Mouse (Mus musculus) thymus, postnatal 14 days (tissue): ENCODE measurements around the gene Gimap8.

Experiments used
- DNase-seq: peaks from one replicate; pipeline ENCODE4 v3.0.0; 2021

The Gimap8 gene

DNA sequence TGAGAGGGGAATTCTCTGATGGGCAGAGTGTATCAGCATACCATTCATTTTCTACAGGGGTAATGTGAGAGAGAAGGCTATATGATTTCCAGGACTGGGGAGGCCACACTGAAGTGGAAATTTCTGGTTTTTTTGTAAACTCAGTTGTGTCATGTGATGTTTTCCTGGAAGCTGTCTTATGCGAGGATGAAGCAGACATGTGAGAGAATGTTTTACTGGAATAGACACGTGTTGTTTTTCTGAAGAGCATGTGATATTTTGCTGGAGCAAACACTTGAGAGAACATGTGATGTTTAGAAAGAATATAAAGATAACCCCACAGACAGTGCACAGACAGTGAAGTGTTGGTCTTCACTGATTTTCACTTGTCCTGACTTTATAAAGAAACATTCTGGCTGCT is 8.5 kb upstream of the Gimap8 start:
- no peak for DNase-seq

DNA sequence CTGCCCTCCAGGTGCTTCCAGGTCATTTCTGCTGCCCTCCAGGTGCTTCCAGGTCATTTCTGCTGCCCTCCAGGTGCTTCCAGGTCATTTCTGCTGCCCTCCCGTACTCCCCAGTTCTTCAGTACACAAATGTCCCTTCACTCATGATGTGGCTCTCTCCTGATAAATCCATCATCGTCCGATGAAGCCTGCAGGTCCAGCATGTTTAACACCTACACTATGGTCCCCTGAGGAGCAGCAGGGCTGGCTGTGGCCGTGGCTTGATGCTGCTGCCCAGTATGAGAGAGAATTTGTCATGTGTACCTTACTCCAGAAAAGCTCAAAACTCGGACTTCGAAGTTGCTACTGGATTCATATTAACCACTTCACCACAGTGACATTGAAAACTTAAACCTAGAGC is 5.6 kb upstream of the Gimap8 start:
- no peak for DNase-seq

DNA sequence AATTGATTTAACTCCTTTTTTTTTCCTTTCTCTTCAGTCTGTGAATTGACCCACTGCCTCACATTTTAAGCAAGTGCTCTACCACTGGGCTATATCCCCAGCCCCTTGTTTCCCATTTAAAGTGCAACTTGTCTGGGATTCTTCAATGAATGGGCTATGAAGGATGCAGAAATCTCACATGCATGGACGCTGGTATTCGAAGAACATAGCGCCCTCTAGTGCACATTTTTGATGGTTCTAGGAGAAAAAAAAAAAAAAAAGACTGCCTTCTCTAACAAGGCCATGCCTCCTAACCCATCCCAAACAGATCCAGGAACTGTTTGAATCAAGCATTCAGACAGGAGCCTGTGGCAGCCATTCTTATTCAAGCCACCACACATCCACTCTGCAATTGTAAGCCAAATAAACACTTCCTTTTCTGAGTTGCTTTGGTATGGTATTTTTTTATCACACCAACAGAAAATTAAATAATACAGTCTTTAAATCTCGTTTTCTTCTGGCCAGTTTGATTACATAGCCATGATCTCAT is 4.2 kb upstream of the Gimap8 start:
- DNase-seq: peak; percentile 41

DNA sequence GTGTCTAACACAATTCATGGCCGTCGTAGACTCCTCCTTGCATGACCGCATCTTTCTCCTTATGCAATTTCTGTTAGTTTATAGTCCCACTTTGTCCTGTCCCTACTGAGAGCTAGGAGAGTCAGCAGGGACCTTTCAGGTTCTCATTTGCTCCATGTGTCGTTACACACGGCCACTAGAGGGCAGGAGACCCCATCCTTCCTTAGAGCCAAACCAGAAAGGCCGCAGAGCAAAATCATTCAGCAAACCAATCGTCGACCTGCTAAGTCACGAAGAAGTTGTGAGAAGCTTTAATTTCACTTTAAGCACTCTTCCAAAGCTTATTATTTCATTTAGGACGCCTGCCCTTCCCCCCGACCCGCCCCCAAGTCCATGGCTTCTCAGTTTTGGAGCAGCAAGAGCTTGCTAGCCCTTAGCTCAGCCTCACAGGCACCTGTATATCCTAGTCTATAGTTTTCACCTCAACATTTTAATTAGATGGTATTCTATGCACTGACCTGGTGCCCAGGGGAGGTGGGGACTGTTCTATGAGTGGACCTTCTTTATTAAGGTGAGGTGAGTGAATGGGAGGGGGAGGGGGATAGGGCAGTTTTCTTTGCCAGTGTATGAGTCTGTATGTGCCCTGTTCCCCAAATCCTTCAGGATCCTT is 1.2 kb upstream of the Gimap8 start:
- DNase-seq: peak; percentile 84

DNA sequence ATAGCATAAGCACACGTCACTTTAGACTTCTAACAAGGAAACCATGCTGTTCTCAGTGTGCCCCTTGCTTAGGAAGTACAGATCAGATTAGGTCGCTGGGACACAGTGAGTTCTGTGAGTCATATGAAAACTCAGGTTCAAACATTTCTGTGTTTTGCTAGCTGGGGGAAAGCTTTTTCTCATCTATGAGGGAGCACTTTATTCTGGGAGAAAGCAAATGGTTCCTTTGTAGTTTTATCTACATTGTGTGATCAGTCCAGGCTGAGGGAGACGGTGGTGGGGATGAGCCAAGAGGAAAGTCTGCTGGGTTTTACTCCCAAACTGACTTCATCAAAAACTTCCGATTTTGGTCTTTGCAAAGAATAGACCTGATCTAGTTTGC is 734 bp upstream of the Gimap8 start:
- no peak for DNase-seq

DNA sequence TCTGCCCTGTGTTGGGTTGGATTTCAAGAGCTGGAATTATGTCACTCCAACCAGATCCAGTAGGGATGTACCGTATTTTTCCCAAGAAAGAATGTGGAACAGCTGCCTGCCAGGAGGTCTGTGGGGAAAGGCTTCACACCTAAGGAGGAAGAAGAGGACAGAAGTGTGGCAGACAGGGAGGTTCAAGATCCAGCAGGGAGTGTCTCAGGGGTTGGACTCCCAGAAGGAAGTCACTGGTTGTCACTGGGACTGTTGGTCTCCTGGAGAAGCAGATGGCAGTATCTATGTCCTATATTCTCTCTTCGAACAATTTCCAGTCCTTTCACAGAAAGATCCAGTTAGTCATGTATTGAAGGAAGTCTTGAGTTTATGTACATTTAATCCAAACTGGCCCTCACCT is 577 bp downstream of the Gimap8 start:
- no peak for DNase-seq

DNA sequence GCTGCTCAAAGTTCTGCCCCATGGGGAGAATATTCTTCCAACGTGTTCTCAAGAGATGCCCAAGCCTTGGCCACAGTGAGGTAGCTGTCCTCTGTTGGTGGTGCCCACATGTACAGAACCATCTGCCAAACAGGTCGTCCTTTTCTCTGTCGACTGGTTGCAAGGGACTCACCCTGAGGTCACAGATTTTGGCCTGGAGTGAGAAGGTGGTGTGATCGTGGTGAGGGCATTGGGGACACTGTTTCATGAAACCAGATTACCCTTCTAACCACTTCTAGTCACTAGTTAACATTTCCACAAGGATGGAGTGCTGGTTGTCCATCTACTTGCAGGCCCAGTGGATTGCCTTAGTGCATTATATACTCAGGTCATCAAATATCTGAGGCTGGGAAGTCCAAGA is 1.7 kb downstream of the Gimap8 start:
- DNase-seq: no peak

DNA sequence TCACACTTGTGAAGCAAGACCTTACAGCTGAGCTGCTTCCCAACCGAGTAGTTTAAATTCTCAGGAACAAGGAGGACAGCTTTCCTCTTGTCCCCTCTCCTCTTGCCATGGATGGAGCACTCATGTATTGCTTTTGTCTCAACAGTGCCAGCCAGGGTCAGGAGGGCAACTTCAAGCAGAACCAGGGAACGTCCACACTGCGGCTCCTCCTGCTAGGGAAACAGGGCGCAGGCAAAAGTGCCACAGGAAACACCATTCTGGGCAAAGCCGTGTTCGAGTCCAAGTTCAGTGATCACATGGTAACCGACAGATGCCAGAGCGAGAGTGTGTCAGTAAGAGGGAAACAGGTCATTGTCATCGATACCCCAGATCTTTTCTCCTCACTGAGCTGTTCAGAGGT is 3.0 kb downstream of the Gimap8 start:
- no peak for DNase-seq

DNA sequence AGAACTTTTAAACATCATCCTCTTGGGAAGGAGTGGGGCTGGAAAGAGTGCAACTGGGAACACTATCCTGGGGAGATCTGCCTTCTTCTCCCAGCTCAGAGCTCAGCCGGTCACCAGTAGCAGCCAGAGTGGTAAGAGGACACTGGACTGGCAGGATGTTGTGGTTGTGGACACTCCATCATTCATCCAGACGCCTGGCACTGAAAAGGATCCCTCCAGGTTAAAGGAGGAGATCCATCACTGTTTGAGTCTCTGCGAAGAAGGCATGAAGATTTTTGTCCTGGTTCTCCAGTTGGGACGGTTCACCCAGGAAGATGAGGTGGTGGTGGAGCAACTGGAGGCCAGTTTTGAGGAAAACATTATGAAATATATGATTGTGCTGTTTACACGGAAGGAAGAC is 11.7 kb downstream of the Gimap8 start:
- DNase-seq: no peak

DNA sequence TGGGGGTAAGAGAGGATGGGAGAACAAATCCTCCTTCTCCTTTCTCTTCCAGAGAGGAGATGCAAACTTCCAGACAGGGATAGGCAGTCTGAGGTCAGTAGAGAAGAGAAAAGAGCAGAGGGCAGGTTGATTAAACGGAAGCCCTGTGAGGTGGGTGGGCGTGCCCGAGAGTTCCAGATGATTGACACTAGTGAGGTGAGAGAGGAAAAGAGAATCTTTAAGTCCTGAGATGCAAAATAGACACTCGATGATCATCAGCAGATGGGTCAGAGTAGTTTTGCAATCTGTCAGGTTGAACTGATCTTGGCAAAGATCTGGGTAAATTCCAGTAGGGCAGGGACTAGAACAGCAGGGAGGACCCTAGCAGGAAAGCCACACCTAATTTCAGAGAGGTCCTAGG is 17.7 kb downstream of the Gimap8 start:
- DNase-seq: no peak

DNA sequence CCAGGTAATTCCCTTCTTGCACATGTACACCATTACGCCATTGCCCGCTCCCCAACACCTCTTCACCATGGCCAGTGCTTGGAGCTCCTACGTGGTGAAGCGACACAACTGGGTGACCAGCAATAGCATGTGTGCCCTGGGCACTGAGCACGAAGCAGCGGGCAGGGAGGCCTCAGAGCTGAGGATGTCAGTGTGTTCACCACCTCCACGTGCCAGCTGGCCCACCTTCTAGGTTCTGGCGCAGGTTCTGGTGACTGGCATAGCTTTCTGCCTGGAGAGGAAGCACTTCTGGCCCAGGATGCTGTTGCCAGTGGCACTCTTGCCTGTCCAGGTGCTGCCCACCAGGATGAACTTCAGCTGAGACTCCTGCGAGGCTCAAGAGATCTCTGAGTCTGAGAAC is 18.4 kb downstream of the Gimap8 start:
- no peak for DNase-seq

DNA sequence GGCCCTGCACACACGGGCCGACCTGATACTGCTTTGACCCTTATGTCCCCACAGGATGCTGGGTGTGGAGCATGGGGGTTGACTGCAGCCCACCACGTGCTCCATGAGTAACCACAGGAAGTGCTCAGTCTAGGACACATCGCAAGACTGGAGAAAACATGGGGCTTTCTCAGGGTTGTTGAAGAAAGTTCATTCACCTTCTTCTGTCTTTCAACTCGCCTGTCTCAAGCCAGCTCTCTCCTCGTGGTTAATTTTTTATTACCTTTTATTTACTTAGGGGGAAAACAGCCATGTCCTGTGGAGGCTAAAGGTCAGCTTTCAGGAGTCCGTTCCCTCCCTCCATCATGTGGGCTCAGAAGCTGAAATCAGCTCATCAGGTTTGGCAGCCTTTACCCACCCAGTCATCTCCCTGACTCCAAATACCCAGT is 19.1 kb downstream of the Gimap8 start:
- no peak for DNase-seq

DNA sequence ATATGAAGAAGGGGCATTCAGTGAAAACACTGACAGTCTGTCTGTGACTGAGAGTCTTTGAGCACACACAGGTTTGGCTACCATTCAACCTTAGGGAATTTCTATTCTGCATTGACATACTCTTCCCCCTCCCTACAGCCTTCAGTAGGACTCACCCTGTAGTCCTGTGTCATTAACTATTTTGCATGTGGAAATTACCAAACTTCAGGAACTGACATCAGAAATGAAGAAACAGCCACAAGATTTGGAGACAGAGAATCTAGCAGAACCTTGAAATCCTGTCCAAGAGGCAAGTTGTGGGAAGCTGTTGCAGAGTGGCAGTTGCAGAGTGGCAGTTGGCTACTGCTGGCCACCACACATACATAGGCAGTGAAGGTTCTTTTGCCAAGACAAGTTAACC is 21.0 kb downstream of the Gimap8 start:
- no peak for DNase-seq

DNA sequence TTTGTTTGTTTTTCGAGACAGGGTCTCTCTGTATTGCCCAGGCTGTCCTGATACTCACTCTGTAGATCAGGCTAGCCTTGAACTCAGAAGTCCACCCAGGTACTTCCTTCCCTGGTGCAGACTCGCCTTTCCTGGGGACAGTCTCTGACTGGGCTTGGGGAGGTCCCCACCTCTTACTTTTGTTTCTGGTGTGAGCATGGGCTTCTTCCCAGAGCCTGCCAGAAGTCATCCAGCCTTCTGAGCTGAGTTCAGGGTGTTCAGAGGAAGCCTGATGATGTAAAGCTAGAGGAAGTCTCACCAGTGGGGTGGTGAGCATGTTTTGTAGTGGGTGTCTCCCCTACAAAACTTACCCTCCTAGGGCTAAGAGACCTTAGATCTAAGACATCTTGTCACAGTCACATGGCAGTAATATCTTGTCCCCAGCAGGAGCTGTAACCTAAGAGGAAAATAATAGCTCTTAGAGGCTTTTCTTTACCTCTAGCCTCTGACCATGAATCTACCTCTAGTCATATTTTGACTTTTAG is 22.5 kb downstream of the Gimap8 start:
- DNase-seq: no peak

DNA sequence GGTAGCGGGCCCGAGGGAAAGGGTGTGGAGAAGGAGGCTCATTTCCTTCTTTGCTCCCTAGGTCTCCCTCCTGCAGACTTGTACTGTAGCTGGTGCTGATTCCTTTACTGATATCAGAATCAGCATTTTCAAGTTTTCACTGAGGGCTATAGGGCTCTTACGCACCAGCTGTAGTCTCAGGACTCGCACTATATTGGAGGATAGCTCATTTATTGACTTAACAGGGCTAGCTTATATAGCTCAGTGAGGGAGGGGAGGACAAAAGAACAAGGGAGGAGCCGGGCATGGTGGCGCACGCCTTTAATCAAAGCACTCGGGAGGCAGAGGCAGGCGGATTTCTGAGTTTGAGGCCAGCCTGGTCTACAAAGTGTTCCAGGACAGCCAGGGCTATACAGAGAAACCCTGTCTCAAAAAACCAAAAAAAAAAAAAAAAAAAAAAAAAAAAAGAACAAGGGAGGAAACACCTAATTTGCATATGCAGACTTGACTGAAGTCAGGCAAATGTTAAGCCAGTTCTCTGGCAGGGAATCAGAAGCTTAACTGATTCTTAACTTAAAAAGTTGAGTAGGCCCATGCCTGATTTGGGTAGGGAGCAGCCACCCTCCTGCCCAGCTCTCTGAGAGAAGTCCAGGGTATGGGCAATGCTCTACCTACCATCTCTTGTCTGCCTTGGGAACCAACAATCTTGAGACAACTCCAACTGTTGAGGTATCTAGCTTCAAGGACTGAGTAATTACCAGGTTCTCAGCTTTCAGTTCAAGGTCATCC is 27.4 kb downstream of the Gimap8 start:
- DNase-seq: peak; percentile 33

DNA sequence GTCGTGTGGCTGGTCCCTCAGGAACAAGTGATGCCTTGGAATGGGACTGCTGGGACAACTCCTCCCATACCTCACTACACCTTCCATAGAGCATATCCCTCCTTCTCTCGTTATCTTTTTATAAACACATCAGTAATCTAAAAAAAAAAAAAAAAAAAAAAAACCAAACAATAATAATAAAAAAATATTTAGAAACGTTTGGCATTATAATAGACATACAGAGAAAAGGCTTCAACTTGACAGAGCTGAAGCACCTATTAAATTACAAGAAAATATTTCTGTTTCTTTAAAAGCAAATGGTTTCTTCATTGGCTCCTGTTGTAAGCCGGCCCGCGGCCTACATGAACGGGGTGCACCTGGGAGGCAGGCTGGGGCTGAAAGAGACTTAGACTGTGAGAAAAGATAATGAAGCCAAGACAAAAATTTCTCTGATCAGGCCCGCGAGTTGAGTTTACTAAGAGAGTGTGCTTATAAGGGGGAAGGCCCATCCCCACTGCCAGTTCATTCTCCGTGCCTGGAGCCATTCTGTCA is 28.4 kb downstream of the Gimap8 start:
- peak; percentile 71 for DNase-seq

DNA sequence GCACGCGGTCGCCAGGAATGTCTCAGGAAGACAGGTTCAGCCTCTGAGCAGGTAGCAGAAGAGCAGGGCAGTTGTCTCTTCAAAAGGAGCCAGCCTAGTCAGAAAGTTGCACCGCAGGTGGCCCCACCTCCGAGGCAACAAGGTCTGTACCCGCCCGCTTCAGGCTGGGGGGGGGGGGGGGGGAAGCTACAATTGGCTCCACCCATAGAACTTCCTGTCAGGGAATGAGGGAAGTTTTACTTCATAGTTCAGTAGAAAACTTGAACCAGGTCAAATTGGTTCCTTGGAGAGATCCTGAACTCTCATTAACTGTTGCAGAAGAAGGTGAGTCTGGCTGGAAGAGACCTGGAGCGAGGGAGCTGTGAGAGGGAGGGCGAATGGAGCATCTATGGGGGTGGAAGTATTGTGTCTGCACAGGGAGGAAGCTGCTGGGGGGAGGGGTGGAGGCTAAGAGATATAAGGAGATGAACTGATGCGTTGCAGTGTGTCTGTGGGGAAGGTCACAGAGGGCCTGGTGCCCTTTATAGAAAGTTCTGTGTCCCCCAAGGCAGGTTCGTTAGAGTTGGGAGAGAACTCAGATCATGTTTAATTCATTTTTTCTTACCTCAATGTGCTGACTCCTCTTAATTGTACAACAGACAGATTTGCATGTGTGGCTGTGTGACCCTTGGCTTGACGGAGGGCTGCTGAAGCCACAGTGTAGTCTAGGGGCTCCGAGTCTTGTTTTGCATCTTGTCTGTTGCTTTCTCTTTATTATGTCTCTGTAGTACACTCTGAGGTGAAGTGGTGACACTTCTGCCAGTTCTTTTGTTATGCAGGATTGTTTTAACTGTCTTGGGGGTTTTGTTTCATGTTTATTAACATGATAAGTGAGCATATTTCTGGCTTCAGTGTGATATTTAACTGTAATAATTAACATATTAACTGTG is 29.2 kb downstream of the Gimap8 start, which contains the start of gene Gimap9:
TSS of gene Gimap9 (plus strand) at position 199 of the 929 bp plus-strand sequence.
- peak; percentile 92 for DNase-seq

DNA sequence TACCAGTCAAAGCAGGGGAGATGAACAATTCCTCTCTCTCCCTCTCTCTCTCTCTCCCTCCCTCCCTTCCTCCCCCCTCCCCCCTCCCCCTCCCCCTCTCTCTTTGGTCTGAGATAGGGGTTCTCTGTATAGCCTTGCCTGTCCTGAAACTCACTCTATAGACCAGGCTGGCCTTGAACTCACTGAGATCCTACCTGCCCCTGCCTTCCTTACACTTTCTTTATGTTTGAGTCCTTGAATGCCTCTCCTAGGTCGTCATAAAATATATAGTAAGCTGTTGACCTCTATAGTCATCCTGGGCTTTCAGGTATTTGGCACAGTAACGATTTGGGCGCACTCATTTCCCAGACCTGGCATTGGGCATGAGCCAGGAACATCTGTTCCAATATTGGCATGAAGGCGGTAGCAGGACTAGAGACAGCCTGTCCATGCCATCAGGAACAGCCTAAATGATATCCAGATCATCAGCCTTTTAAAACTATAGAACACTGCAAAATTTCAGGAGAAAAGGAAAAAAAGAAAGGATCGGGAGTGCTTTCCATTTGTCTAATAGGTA is 29.9 kb downstream of the Gimap8 start:
- DNase-seq: no peak

DNA sequence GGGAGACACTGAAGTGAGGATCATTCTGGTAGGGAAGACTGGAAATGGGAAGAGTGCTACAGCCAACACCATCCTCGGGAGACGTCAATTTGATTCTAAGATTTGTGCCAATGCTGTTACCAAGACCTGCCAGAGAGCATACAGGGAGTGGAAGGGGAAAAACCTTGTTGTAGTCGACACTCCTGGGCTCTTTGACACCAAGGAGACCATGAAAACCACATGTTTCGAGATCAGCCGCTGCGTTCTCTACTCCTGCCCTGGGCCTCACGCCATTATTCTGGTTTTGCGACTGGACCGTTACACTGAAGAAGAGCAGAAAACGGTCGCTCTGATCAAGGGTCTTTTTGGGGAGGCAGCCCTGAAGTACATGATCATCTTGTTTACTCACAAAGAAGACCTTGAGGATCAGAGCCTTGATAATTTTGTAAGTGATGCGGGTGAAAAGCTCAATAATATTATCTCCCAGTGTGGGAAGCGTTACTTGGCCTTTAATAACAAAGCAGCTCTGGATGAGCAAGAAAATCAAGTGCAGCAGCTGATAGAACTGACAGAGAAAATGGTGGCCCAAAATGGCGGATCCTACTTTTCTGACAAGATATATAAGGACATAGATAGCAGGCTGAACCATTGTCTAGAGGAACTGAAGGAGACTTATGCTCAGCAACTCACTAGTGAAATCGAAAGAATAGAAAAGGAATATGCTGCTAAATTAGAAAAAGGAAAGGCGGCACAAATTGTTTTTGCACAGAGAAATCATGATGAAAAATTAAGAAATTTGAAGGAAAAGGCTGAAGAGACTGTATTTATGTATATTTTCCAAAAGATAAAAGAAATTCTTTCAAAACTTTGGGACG is 30.7 kb downstream of the Gimap8 start:
- no peak for DNase-seq

DNA sequence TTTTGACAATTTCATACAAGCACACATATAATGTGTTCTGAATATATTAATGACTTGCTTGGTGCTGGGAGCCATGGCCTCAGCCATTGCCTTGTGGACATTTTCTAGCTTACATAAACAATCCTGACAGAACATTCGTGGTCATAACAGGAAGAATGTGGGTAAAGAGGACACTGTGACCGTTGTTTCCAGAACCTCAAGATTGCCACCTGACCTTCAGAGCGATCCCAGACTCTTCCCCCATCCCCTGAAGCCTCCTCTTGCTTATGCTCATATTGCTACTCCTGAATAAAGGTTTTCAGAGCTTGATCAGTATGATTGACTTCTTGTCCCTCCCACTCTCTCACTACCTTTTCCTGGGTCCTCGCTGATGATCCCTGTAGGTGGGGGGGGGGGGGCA is 31.4 kb downstream of the Gimap8 start:
- no peak for DNase-seq

DNA sequence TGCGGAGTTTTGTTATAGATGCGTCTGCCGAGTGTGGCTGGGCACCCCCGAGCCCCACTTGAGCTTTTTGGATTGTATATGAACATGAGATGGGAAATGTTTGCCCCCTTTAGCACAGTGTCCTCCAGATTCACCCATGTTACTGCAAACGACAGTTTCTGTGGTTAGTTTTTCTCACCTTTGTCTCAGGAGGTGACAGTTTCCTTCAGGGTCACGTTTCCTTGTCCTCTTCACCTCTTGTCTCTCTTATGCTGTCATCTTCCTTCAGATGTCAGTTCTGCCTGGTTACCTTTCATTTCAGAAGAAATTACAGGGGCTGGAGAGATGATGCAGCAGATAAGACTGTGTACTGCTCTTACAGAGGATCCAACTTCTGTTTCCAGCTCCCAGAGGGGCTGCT is 32.7 kb downstream of the Gimap8 start:
- no peak for DNase-seq

DNA sequence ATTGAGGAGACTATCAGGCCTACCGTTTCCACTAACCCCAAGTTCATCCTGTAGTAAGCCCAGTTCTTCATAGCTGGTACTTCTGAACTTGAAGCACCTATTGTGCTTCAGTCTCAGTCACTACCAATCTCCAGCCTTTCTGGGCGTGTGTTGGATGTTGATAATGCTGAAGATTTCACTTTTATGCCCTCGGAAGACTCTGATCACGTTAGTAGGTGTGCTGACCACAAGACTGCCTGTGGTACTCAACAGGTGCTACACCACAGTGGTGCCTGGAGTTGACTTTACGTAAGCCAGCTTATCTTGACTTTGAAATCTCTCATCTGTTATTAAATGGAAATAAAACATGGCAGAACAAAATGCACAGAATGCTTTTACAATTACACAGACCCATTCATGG is 33.4 kb downstream of the Gimap8 start:
- DNase-seq: no peak
